Mouse (Mus musculus): ENCODE results near the gene Cdiptos.

GRCm38 (mm10) chr7:126951741-126952140, 24.2 kb downstream of the Cdiptos start:
- no peak for TF ChIP-seq CTCF (IDR thresholded peaks at IDR 0.05; ENCODE audit: low read depth, low read length)
- no peak for TF ChIP-seq POLR2A (IDR thresholded peaks at IDR 0.05; ENCODE audit: borderline replicate concordance, low read depth, low read length)

Data from bone marrow macrophage, adult 2 months (primary cell).